Mouse (Mus musculus) lung, postnatal 10 days (tissue): Measurements from ENCODE around the gene Fmnl2.
A peak's percentile ranks its signal among the peaks of the same experiment; 100 is the strongest.

Source experiments
- DNase-seq: peaks from one replicate; pipeline ENCODE4 v3.0.0; 2021

The Fmnl2 gene

DNA sequence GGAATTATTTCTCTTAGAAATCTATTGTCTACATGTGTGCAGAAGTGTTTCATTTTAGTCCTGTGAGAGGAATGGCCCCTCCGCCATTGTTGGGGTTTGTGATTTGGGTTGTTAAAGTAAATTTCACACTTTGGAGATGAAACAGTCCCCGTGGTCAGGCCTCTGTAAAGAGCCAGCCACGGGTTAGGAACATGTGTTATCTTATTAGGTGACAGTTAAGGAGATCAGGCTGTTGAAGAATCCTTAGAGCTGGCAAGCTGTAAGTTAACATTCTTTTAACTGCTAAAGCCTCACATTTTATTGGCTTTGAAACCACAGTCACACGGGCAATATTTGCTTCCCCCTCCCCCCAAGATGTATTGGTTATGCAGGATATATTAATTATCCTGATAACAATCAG lies 131.7 kb downstream of the Fmnl2 start:
- no peak for DNase-seq

DNA sequence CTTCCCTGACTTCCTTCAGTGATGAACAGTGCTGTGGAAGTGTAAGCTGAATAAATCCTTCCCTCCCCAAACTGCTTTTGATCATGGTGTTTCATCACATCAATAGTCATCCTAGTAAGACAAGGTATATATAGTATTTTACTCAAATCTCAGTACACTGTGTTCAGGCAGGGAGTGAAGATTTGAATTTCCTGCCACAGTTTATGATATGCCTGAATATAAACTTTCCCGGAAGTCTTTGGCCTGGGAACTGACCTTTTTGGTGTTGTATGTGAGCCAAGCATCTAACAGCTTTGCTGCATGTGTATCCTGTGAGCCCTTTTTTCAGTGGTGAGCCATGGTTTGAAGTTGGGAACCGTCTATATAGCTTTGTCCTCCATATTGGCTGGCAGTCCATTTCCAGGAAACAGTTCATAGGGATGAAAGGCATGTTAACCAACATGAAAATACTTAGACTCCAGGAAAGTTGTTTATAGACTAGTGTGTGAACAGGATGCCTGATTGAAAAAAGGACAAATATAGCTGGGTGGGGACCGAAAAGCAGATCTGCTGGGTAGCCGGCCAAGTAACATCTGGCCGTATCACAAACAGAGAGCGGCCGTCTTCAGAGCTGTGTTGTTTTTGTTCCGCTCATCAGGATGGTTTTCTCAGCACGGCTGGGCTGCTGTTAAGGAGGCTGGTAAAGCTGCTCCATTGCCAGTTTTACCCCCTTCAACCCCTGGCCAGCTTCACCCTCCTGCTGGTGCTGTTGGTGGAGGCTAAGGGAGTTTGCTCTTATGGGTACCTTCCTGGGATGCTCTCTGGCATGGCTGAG lies 133.4 kb downstream of the Fmnl2 start:
- peak; percentile 63 for DNase-seq

- no peak for DNase-seq
These were observed 134.1 kb downstream of the Fmnl2 start for GRCm38 (mm10) chr2:52991688-52992194.

GRCm38 (mm10) chr2:52993241-52993640 lies 135.6 kb downstream of the Fmnl2 start:
- no peak for DNase-seq

DNA sequence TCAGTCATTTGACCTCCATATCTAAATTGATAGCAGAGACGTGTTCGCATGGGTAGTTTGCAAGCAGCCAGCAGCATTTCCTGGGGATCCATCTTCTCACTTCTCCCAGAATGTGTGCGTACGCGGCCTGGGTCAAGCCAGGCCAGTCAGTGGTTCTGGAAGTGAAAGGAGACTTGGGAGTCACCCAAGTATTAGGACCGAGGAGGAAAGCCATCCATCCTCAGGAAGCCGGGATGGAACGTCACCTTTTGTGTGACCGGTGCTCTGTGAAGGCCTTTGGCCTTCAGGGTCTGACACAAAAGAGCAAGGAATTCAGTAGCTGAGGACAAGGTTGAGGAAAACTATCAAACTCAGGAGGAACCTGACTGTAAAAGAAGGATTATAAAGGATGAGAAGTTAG lies 136.9 kb downstream of the Fmnl2 start:
- DNase-seq = peak; percentile 25

- peak; percentile 57 for DNase-seq
These were observed 140.5 kb downstream of the Fmnl2 start for GRCm38 (mm10) chr2:52997955-52998750.

DNA sequence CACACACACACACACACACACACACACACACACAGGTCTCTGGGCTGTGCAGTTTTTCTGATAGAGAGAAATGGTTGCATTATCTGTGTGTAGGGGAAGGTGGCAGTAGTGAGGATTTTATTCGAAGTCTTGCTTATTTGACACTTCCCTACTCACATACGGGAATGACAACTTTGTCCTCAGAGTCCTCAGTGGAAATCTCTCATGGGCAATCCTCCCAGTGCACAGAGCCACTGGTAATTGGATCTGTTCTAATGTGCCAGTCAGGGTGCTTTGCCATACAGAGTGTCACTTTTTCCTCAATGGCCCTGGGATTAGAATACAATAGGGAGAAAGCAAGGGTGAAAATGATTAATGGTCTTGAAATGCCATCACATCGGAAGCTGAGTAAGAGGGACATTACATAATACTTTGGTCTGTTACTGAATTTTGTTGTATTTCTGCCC lies 141.9 kb downstream of the Fmnl2 start:
- peak; percentile 62 for DNase-seq

GRCm38 (mm10) chr2:53000446-53000845 lies 142.8 kb downstream of the Fmnl2 start:
- no peak for DNase-seq

GRCm38 (mm10) chr2:53006161-53006560 lies 148.5 kb downstream of the Fmnl2 start:
- DNase-seq = no peak

- DNase-seq = peak; percentile 86
These were observed 149.5 kb downstream of the Fmnl2 start for GRCm38 (mm10) chr2:53007142-53007541.

GRCm38 (mm10) chr2:53013051-53013450 lies 155.4 kb downstream of the Fmnl2 start:
- no peak for DNase-seq

DNA sequence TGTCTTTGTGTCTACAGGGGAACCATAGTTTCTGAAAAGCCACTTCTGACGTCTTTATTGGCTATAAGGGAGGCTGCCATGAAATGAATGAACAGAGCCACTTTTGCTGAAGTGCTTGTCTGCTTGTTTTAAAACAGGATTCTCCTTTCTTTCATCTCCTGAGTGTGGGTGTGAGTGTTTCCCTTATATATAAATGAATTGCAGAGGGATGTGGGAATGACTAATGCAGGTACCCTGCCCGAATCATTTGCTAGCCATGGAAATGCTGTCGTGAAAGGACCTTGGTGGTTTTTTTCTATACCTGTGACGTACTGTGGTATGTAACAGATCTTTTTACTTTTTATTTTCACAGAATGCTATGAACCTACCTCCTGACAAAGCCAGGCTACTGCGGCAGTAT lies 156.8 kb downstream of the Fmnl2 start:
- DNase-seq = no peak

DNA sequence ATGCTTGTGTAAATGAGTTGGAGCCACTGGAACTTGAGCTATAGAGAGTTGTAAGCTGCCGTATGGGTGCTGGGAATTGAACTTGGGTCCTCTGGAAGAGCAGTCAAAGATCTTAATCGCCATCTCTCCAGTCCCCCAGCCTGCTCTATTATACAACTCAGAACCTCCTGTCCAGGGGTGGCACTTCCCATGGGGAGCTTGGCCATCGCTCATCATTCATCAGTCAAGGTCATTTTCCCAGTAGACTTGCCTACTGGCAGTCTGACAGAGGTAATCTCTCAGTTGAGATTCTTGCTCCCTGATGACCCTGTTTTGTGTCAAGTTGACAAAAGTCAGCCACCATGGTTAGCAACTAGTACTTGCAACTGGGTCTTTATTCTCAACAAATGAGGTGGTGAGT lies 165.3 kb downstream of the Fmnl2 start:
- no peak for DNase-seq

DNA sequence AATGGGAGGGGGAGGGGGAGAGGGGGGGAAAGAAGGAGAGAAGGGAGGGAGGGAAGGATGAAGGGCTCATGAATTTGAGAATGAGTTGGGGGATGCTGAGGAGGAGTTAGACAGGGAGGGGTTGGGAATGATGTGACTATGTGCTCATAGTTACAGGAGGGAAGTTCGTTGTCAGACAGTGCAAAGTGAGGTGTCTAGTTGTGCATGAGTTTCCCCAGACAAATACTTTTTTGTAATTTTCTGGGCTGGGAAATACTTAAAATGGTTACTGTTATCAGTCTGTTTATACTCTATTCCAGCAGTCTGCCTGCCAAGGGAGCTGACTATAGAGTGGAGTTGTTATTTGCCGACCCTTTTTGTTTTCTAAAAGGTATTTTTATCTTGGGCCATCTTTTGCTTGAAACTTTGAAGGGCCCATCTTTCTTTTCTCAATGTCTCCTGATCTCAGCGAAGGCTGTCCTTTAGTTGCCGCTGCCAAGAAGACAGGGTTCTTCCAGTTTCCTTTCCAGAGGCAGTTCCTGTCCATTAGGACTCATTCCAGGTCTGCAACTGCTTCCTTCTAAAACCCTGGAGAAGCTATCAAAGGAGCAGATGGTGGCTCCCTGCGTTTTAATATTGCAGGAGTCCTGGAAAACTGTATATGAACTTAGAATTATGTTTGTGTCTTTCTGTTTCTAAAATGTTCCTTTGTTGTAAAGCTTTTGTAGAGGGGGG lies 168.6 kb downstream of the Fmnl2 start:
- DNase-seq = peak; percentile 57

DNA sequence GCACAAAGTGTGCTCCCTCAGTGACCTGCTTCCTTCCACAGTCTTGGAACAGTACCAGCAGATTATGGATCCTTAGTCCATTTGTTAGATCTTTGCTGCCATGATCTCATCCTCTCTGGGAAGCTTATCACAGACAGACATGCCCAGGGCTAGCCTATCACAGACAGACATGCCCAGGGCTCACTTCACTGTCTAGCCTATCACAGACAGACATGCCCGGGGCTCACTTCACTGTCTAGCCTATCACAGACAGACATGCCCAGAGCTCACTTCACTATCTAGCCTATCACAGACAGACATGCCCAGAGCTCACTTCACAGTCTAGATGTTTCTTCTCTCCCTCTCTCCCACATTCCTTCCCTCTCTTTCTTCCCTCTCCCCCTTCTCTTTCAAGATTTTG lies 171.2 kb downstream of the Fmnl2 start:
- DNase-seq = no peak

DNA sequence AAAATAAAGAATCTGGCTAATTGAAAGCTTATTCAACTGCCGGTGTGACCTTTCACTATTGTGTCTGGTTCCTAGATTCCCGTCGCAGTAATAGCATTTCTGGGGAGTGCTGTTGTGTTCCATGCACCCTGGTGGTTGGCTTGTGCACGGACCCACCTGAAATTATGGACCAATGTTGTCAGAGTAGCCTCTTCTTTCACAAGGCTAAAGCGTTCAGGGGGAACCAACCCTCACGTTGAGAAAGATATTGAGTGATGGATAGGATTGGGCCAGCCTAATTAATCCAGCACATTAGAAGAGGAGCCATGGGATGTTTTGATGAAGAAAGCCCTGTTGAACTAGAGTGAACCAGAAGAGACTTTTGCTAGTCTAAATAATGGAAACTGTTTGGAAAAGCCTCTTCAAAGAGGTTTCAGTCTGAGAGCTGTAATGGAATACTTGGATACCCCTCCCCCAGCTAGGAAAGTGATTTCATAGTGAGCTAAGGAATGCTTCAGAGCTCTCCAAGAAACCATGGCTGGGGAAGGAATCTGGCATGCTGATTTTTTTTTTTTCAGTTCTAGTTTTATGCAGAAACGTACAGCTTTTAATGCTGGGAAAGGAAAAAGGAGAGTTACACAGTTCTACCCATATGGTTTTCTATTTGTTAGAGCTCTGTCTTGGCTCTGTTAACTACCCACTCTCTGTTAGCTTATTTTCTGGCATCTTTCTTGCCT lies 172.2 kb downstream of the Fmnl2 start:
- peak; percentile 83 for DNase-seq

- no peak for DNase-seq
These were observed 172.8 kb downstream of the Fmnl2 start for GRCm38 (mm10) chr2:53030432-53030826.

DNA sequence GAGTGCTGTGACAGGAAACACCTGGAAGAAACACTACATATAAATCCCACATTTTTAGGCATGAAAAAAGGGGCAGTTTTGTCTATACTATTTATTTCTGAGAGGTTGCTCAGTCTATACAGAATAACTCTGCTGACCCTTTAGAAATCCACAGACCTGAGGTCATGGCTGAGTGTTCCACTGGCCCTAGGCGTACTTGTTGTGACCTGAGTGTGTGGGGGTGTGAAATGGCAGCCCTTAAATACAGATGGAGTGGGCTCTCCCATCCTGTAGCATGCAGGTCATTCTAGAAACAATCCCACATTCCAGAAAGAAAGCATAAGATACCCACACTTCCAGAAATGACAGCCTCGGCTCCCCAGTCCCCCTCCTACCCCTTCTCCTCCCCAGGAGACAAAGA lies 180.6 kb downstream of the Fmnl2 start:
- DNase-seq = no peak

DNA sequence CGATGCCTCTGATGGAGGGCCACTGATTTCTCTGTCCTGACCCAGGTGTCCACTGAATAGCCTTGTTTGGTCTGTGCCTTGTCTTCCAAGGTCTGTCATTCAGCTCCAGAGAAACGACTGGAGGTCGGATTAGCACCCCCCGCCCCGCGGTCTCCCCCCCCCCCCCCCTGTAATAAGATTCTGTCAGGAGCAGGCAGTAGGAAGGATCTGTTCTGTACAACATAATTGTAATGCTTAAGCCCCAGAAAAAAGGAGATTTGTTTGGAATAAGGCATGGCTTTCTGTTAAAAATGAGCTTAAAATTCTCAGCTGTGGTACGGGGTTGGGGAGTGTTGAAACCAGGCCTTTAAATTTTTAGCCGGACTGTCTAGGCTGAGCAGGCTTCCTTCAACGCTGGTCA lies 181.1 kb downstream of the Fmnl2 start:
- DNase-seq = no peak

- DNase-seq = no peak
These were observed 189.4 kb downstream of the Fmnl2 start for GRCm38 (mm10) chr2:53047031-53047430.

DNA sequence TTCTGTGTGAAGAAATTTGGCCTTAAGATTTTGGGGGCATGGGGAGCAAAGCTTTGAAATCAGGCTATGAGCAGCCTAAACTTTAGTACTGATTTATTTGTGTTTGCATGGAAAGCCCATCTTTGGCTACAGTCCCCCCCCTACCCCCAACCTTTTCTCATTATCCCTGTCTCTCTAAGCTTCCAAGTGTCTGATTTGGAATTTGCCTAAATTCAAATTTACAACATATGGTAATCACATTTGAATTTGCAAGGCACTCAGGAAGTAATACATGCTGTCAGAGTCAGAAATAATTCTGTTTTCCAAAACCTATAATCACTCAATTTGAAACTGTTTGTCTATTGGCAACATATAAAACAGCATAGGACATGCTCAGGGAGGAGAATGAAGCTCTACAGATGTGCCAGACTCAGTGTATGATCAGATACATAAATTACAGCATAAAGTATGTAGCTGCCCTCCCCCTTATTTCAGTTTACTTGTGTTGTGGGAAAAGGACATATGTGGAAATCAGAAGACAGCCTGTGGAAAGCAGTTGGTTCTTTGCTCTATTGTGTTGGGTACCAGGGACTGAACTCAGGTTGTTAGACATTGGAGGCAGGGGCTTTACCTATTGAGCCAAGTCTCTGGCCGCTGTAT lies 190.2 kb downstream of the Fmnl2 start:
- DNase-seq = no peak

DNA sequence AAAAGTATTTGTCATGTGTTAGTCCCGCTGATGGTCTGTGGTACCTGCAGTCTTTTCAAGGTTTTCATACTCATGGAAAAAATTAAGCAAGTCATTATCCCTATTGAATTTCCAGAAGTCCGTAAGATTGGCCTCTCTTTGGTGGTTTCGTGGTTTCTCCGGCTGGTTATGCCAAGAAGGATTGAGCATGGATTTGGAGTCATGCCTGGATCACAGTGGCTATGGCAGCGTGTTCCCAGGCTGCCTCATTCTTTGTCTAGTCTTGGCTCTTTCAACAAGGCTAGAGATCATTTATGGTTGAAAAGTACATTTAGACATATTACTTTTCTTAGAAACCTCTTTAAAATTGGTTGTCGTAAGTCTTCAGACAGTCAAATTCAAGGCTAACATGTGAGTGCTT lies 192.7 kb downstream of the Fmnl2 start:
- DNase-seq = no peak
